Mouse (Mus musculus) T-helper 2 cell (primary cell): Measurements from ENCODE around the gene Zfp808.
"Not testable (repeated sequence)": the region's sequence is repeated elsewhere in the genome, so short reads cannot be mapped to it uniquely, and the experiment has no call there.

Source experiments
- in situ Hi-C: fragments of 300-600 bp; cut with MboI, MseI; formaldehyde crosslinking; loops from one replicate; pipeline ENCODE4 v1.15.1; 2025; ENCODE audit warnings: high pct_unique_total_duplicates

The Zfp808 gene

GRCm38 (mm10) chr13:62129432-62130171 lies at the start of gene Zfp808:
TSS of gene Zfp808 (plus strand) at chr13:62129886.
- in situ Hi-C loops, result loop anchor here (10.0 kb wide), 1 partner anchor 415 kb away; no protein-coding TSS in a partner anchor

DNA sequence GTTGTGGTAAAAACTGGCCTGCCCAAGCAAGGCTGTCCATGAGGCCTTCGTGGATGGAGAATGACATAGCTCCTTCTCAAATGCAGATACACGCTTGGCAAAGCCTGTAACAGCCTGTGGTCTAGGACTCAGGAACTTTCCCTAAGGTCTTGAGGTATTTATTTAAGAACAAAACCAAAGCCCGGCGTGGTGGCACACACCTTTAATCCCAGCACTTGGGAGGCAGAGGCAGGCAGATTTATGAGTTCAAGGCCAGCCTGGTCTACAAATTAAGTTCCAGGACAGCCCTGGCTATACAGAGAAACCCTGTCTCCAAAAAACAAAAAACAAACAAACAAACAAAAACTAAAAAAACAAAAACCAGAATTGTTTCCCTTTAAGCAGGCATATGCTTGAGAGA lies 30.9 kb upstream of the Zfp808 start:
- in situ Hi-C loops, result not testable (repeated sequence)

DNA sequence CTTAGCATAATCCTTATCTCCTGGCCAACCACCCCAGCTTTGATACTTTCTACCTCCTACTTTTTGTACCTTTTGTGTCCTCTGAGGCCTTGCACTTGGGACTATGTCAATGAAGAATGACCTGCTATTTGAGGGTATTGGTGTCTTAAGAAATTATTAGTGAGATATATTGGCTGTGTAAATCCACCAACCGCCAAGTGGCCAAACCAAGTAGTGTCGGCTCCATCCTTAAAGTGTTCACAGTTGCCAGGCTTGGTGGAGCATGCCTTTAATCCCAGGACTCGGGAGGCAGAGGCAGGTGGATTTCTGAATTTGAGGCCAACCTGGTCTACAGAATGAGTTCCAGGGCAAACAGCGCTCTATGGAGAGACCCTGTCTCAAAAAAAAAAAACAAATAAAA lies 30.2 kb upstream of the Zfp808 start:
- in situ Hi-C loops, result not testable (repeated sequence)

DNA sequence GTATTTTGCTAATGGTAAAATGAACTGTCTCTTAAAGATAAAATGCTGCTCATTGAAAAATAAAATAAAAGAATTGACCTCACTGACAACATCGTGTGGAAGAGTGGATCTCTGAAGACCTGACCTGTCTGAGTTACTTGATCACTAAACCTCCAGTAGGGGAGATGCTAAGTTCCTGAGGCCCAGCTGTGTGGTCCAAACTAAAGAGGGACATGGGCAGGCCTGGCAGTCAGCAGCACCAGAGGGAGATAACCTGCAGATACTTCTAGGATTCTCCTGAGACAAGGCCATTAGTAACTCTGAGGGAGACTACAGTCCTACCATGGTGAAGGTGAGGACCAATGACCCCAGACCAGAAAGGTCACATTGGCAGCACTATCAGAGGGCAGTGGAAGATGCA lies 27.3 kb upstream of the Zfp808 start:
- in situ Hi-C loops, result not testable (repeated sequence)

DNA sequence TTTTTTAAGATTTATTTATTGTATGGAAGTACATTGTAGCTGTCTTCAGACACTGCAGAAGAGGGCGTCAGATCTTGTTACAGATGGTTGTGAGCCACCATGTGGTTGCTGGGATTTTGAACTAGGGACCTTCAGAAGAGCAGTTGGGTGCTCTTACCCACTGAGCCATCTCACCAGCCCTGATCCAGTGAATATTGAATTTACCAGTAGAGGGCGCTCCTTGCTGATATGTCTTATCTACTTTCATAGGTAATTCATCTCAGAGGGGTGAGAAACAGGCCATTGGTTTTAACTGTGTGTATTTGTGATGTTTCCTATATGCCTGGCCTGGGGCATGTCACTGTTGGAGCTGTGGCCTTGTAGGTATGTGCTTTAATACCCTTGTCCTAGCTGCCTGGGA lies 13.8 kb upstream of the Zfp808 start:
- in situ Hi-C loops, result loop anchor here (5.0 kb wide), 1 partner anchor 281 kb away; no protein-coding TSS in a partner anchor

DNA sequence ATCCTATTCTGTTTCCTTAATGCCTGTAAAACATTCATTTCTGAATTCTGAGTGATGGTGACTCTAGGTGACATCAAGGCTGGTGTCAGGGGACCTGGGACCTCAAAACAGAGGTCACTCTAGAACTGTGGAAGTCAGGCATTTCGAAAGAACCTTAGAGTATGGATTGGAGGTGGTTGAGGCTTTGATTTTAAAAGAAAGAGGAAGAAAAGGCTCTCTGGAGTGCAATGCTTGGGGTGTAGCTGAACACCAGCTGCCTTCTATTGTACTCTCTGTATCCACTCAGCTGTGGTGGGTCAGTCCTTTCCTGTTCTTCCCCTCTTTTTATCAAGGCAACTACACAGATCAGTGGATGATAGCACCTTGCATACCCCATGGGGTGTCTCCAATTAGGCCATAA lies 8.1 kb upstream of the Zfp808 start:
- in situ Hi-C loops, result not testable (repeated sequence)

- in situ Hi-C loops, result not testable (repeated sequence)
These were observed 52.4 kb downstream of the Zfp808 start for GRCm38 (mm10) chr13:62181835-62182755.

DNA sequence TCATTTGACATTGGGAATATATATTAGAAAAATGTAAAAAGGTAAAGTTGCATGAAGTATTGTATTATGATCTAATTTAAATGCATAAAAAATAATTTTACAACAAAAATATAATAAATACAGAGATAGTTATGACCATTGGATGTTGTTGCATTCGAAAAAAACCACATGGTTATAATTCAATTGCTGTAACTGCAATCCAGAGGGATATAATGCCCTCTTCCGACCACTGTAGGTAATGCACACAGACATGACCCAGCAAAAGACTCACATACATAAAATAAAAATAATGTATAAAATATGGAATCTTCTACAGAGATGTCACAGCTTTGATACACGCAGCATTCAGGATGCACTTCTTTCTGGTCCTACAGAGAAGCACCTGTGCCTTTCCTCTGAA lies 115.6 kb downstream of the Zfp808 start:
- in situ Hi-C loops, result no loop called here

DNA sequence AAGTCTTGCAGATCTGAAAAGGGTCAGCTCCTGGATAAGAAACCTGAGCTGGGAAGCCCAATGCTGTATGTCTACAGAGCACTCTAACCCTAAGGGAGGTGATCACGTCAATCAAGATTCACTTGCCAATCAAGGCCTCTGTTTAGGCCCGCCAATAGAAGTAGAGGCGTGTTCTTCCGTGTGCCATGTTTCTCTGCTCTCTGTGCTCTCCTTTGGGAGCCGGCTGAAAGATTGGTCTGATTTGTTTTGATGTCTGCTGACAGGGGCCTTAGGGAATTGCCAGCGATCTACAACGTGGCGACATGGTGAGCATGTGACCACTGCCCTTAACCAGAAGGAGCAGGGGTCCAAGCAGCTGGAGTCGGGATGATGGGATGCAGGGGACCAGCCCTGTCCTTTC lies 125.5 kb downstream of the Zfp808 start:
- in situ Hi-C loops, result not testable (repeated sequence)

- in situ Hi-C loops, result no loop called here
These were observed 133.7 kb downstream of the Zfp808 start for GRCm38 (mm10) chr13:62263392-62263791.
